Mouse (Mus musculus) MEL (cell line): ENCODE data around the gene Stfa1. TPM values are rescaled to one million over a fixed set of nuclear protein-coding genes. Genes with fewer than 3 reads are reported as not detected.

Experiments used
- DNase-seq: peaks from one replicate; pipeline ENCODE4 v3.0.0; 2011; ENCODE audit warnings: low read depth, low spot score
- H3K27ac ChIP-seq: 2 replicates; pipeline ENCODE4 v1.5.1; 2012; ENCODE audit warnings: low read depth, mild to moderate bottlenecking, control low read depth, low read length, moderate library complexity; ENCODE audit not compliant: control insufficient read depth
- H3K27me3 ChIP-seq, 2 experiments: fragments of 150-350 bp in 1 of 2; sonication (generic) in 1 of 2; 2 replicates each; pipeline ENCODE4 v1.6.1; 2012; ENCODE audit warnings: low read length in 2 of 2, mild to moderate bottlenecking in 2 of 2, improper control_type of control experiment in 1 of 2, moderate library complexity in 1 of 2; ENCODE audit not compliant: insufficient read depth in 2 of 2, control insufficient read depth in 1 of 2
- H3K36me3 ChIP-seq, 2 experiments: 2 replicates each; pipeline ENCODE4 v1.6.1; 2012 to 2014; ENCODE audit warnings: low read length in 2 of 2, improper control_type of control experiment in 1 of 2, inconsistent platforms in 1 of 2, mild to moderate bottlenecking in 1 of 2; ENCODE audit not compliant: insufficient read depth in 2 of 2, control insufficient read depth in 1 of 2
- H3K4me1 ChIP-seq, 2 experiments: fragments of 150-350 bp in 1 of 2; sonication (generic) in 1 of 2; 2 replicates each; pipeline ENCODE4 v1.6.1; 2012; ENCODE audit warnings: low read length in 2 of 2, improper control_type of control experiment in 1 of 2, mild to moderate bottlenecking in 1 of 2; ENCODE audit not compliant: insufficient read depth in 2 of 2, control insufficient read depth in 1 of 2
- H3K4me3 ChIP-seq, 2 experiments: fragments of 150-350 bp in 1 of 2; sonication (generic) in 1 of 2; 2 replicates each; pipeline ENCODE4 v1.5.1; 2012; ENCODE audit warnings: low read depth in 2 of 2, low read length in 2 of 2, mild to moderate bottlenecking in 2 of 2, moderate library complexity in 2 of 2, control low read depth in 1 of 2, improper control_type of control experiment in 1 of 2; ENCODE audit not compliant: control insufficient read depth in 1 of 2, insufficient read depth in 1 of 2
- H3K79me2 ChIP-seq: 2 replicates; pipeline ENCODE4 v1.6.1; 2012; ENCODE audit warnings: mild to moderate bottlenecking, low read length, moderate library complexity; ENCODE audit not compliant: control insufficient read depth, poor library complexity, insufficient read depth
- H3K9ac ChIP-seq: 2 replicates; pipeline ENCODE4 v1.6.1; 2012; ENCODE audit warnings: low read depth, mild to moderate bottlenecking, control low read depth, low read length, moderate library complexity; ENCODE audit not compliant: control insufficient read depth, poor library complexity, severe bottlenecking
- H3K9me3 ChIP-seq: fragments of 150-350 bp; sonication (generic); replicated peaks from 2 replicates; pipeline ENCODE4 v1.6.1; 2012; ENCODE audit warnings: mild to moderate bottlenecking, low read length, improper control_type of control experiment, moderate library complexity; ENCODE audit not compliant: insufficient read depth
- BHLHE40 ChIP-seq: IDR thresholded peaks from 2 replicates; pipeline ENCODE4 v1.6.1; 2012; ENCODE audit warnings: low read depth, mild to moderate bottlenecking, inconsistent platforms, low read length, improper control_type of control experiment, borderline replicate concordance
- KAT2A ChIP-seq: conservative IDR thresholded peaks from 2 replicates; pipeline ENCODE4 v1.6.1; 2012; ENCODE audit warnings: low read depth, low read length, improper control_type of control experiment, inconsistent platforms
- MAFK ChIP-seq: IDR thresholded peaks from 2 replicates; pipeline ENCODE4 v1.6.1; 2011; ENCODE audit warnings: low read depth, mild to moderate bottlenecking, low read length, improper control_type of control experiment, borderline replicate concordance
- MYC ChIP-seq: IDR thresholded peaks from 2 replicates; pipeline ENCODE4 v1.6.1; 2011; ENCODE audit warnings: low read depth, mild to moderate bottlenecking, low read length, improper control_type of control experiment, moderate library complexity
- TCF12 ChIP-seq: IDR thresholded peaks from 2 replicates; pipeline ENCODE4 v1.6.1; 2014; ENCODE audit warnings: low read depth, mild to moderate bottlenecking, inconsistent platforms, low read length, improper control_type of control experiment, moderate library complexity
- polyA plus RNA-seq, 2 experiments: library from polyadenylated mRNA; stranded (reverse) in 1 of 2; unstranded in 1 of 2; fragments of >175 nt in 1 of 2; fragments of >200 nt in 1 of 2; gene quantifications; 2 replicates each; pipeline versions ENCODE4 v1.2.1 to v1.2.4; 2012; ENCODE audit warnings: low replicate concordance in 2 of 2, low read depth in 1 of 2; ENCODE audit not compliant: insufficient read length in 2 of 2, insufficient read depth in 1 of 2, missing spikeins in 1 of 2
- total RNA-seq: library from RNA; depleted of rRNA; stranded (reverse); fragments of 300-350 nt; gene quantifications from 2 replicates; pipeline ENCODE4 v1.2.3, GENCODE M21; 2012; rRNA removed

Gene Stfa1
- total and polyA plus RNA-seq, 3 experiments, result not detected

- H3K9ac ChIP-seq, result no peak within 1 kb of the TSS
- no peaks in the 10 kb centered on the region for H3K79me2 ChIP-seq
- no peak for DNase-seq
- no peak within 1 kb of the TSS for H3K27ac ChIP-seq
- no peak within 1 kb of the TSS for H3K4me3 ChIP-seq
- H3K36me3 ChIP-seq, result no peaks in the 10 kb centered on the region
- TF ChIP-seq KAT2A (no peak), BHLHE40 (no peak), TCF12 (no peak), MYC (no peak), MAFK (no peak)
- no peaks in the 10 kb centered on the region for H3K9me3 ChIP-seq
- H3K4me1 ChIP-seq, result no peaks in the 10 kb centered on the region
- no peaks in the 10 kb centered on the region for H3K27me3 ChIP-seq
Measured at GRCm38 (mm10) chr16:36334232-36334631, 57.5 kb downstream of the Stfa1 start, which contains the start of gene BC117090. Gene BC117090 (minus strand): TSS chr16:36334332.

Other genes starting within 250 kb of the Stfa1 start
- gene Wdr5b, start 235.8 kb upstream of the Stfa1 start, total RNA-seq, result 2.1 and 3.3 TPM in 2 replicates
- gene Wdr5b, start 235.8 kb upstream of the Stfa1 start, polyA plus RNA-seq, result 1 to 10 TPM in 1 of 2 experiments, not detected in 1; 1.7 TPM
- gene Fam162a, start 205.4 kb upstream of the Stfa1 start, total RNA-seq, result 111 and 120 TPM in 2 replicates
- 100 to 1,000 TPM in 1 of 2 experiments, not detected in 1; 129 TPM for gene Fam162a, start 205.4 kb upstream of the Stfa1 start, polyA plus RNA-seq
- 183 and 203 TPM in 2 replicates for gene Ccdc58, start 205.3 kb upstream of the Stfa1 start, total RNA-seq
- gene Ccdc58, start 205.3 kb upstream of the Stfa1 start, polyA plus RNA-seq, result 10 to 100 TPM in 1 of 2 experiments, not detected in 1; 98.3 TPM
- gene Csta1, start 145.7 kb upstream of the Stfa1 start, total RNA-seq, result not detected in 2 replicates
- gene Csta1, start 145.7 kb upstream of the Stfa1 start, polyA plus RNA-seq, result not detected
- not detected in 2 replicates for gene Stfa2l1, start 120.1 kb upstream of the Stfa1 start, total RNA-seq
- not detected for gene Stfa2l1, start 120.1 kb upstream of the Stfa1 start, polyA plus RNA-seq
- not detected in 2 replicates for gene Gm5483, start 92.7 kb upstream of the Stfa1 start, total RNA-seq
- gene Gm5483, start 92.7 kb upstream of the Stfa1 start, polyA plus RNA-seq, result not detected
- not detected in 2 replicates for gene Gm5416, start 66.5 kb upstream of the Stfa1 start, total RNA-seq
- not detected for gene Gm5416, start 66.5 kb upstream of the Stfa1 start, polyA plus RNA-seq
- 0.29 and 0.46 TPM in 2 replicates for gene 2010005H15Rik, start 55.5 kb upstream of the Stfa1 start, total RNA-seq
- gene 2010005H15Rik, start 55.5 kb upstream of the Stfa1 start, polyA plus RNA-seq, result under 1 TPM in 1 of 2 experiments, not detected in 1; 0.11 TPM
- not detected in 2 replicates for gene BC117090, start 57.4 kb downstream of the Stfa1 start, total RNA-seq
- not detected for gene BC117090, start 57.4 kb downstream of the Stfa1 start, polyA plus RNA-seq
- gene BC100530, start 90.8 kb downstream of the Stfa1 start, total RNA-seq, result not detected in 2 replicates
- gene BC100530, start 90.8 kb downstream of the Stfa1 start, polyA plus RNA-seq, result not detected
- not detected in 2 replicates for gene Stfa2, start 131.5 kb downstream of the Stfa1 start, total RNA-seq
- not detected for gene Stfa2, start 131.5 kb downstream of the Stfa1 start, polyA plus RNA-seq
- not detected in 2 replicates for gene Stfa3, start 178.4 kb downstream of the Stfa1 start, total RNA-seq
- gene Stfa3, start 178.4 kb downstream of the Stfa1 start, polyA plus RNA-seq, result not detected